In genomic region chr8:45874945-45875626, GRCm38 (mm10) we compare ENCODE assay signal across 9 mouse cellular contexts. TPM values are rescaled to one million over a fixed set of nuclear protein-coding genes. Genes with fewer than 3 reads are reported as not detected.
A peak's percentile ranks its signal among the peaks of the same experiment; 100 is the strongest.
DNase-seq lines count a peak whose midpoint lies in the region; ATAC-seq and TF ChIP-seq lines count a peak whose summit lies in the region.
"Had no signal": no experiment of that assay in that cellular context is flagged by ENCODE, and none has a peak within 500 bp of the region (broad histone marks: within the 10 kb centered on the region; RNA-seq: fewer than 3 reads in every experiment).

No protein-coding gene starts in this region.

- H3K36me3 ChIP-seq in forebrain, embryonic 14.5 days (ENCODE audit: control insufficient read depth, insufficient read depth, low read length), result no peaks in the 10 kb centered on the region
- no peaks in the 10 kb centered on the region for H3K36me3 ChIP-seq in heart, embryonic 15.5 days
- no peaks in the 10 kb centered on the region for H3K36me3 ChIP-seq in kidney, postnatal 0 days (ENCODE audit: insufficient read depth, low read length)
- no peaks in the 10 kb centered on the region for H3K36me3 ChIP-seq in limb, embryonic 14.5 days (ENCODE audit: control insufficient read depth, insufficient read depth, low read length)
- no peaks in the 10 kb centered on the region for H3K36me3 ChIP-seq in neural tube, embryonic 12.5 days

- H3K9me3 ChIP-seq in forebrain, embryonic 14.5 days (replicated peaks; ENCODE audit: control insufficient read depth, low read length), result no peaks in the 10 kb centered on the region
- no peaks in the 10 kb centered on the region for H3K9me3 ChIP-seq in heart, embryonic 15.5 days (replicated peaks)
- H3K9me3 ChIP-seq in kidney, postnatal 0 days (replicated peaks; ENCODE audit: low read length), result no peaks in the 10 kb centered on the region
- H3K9me3 ChIP-seq in limb, embryonic 14.5 days (ENCODE audit: control insufficient read depth, low read length), result no peaks in the 10 kb centered on the region
- peaks cover 4% of the 10 kb centered on the region; the same call in 1 of the 2 replicates for H3K9me3 ChIP-seq in neural tube, embryonic 12.5 days

- H3K27ac ChIP-seq in forebrain, embryonic 14.5 days (ENCODE audit: low read depth, low read length), result peak overlapping the region; percentile 21
- H3K27ac ChIP-seq in heart, embryonic 15.5 days, result peak overlapping the region; percentile 87
- peak overlapping the region; percentile 82 for H3K27ac ChIP-seq in kidney, postnatal 0 days
- H3K27ac ChIP-seq in limb, embryonic 14.5 days (replicated peaks; ENCODE audit: low read depth, low read length), result peak overlapping the region; percentile 23
- peak overlapping the region; percentile 65; the same call in 1 of the 2 replicates for H3K27ac ChIP-seq in neural tube, embryonic 12.5 days
- H3K27ac ChIP-seq: liver, embryonic 14.5 days had no signal

- H3K4me1 ChIP-seq in forebrain, embryonic 14.5 days (ENCODE audit: control insufficient read depth, insufficient read depth, low read length), result peaks cover 8% of the 10 kb centered on the region
- peaks cover 20% of the 10 kb centered on the region for H3K4me1 ChIP-seq in heart, embryonic 15.5 days (replicated peaks)
- no peaks in the 10 kb centered on the region for H3K4me1 ChIP-seq in kidney, postnatal 0 days (replicated peaks; ENCODE audit: insufficient read depth, low read length)
- H3K4me1 ChIP-seq in limb, embryonic 14.5 days (ENCODE audit: control insufficient read depth, insufficient read depth, low read length), result peaks cover 12% of the 10 kb centered on the region
- H3K4me1 ChIP-seq in neural tube, embryonic 12.5 days, result peaks cover 6% of the 10 kb centered on the region; the same call in 1 of the 2 replicates

- H3K9ac ChIP-seq in forebrain, embryonic 14.5 days (ENCODE audit: low read length), result peak overlapping the region; percentile 9; the same call in 1 of the 2 replicates
- no peak overlapping the region for H3K9ac ChIP-seq in heart, embryonic 15.5 days
- H3K9ac ChIP-seq in kidney, postnatal 0 days (ENCODE audit: low read depth, low read length), result no peak overlapping the region
- no peak overlapping the region for H3K9ac ChIP-seq in limb, embryonic 14.5 days (ENCODE audit: low read depth, low read length, severe bottlenecking)
- no peak overlapping the region for H3K9ac ChIP-seq in neural tube, embryonic 12.5 days
- H3K9ac ChIP-seq: liver, embryonic 14.5 days had no signal

- TF ChIP-seq CTCF in kidney, postnatal 0 days (IDR thresholded peaks at IDR 0.05; ENCODE audit: low read depth), result no peak

- DNase-seq in 3134 (ENCODE audit: extremely low read depth, insufficient read length, low spot score), result peak; percentile 19
- peak; percentile 17 to 30 for DNase-seq in cerebellum, adult 18-20 months
- peak; percentile 90 for DNase-seq in forebrain, embryonic 14.5 days (ENCODE audit: low spot score)
- peak; percentile 91 for DNase-seq in kidney, postnatal 0 days (ENCODE audit: low spot score)
- peak; percentile 76 for DNase-seq in limb, embryonic 14.5 days (ENCODE audit: low spot score)
- peak; percentile 90 for DNase-seq in urinary bladder, postnatal 14 days (ENCODE audit: low spot score)

- no peak for TF ChIP-seq POLR2A in limb, embryonic 14.5 days (IDR thresholded peaks at IDR 0.05; ENCODE audit: borderline replicate concordance, extremely low read depth, insufficient read depth, insufficient read length)

- peak overlapping the region; percentile 10; the same call in 1 of the 2 replicates for H3K4me2 ChIP-seq in forebrain, embryonic 14.5 days (ENCODE audit: low read length)
- peak overlapping the region; percentile 32 for H3K4me2 ChIP-seq in heart, embryonic 15.5 days
- H3K4me2 ChIP-seq in kidney, postnatal 0 days (ENCODE audit: low read length), result no peak overlapping the region; the same call in 1 of the 2 replicates
- H3K4me2 ChIP-seq in limb, embryonic 14.5 days (replicated peaks; ENCODE audit: low read depth, low read length, severe bottlenecking), result no peak overlapping the region
- peak overlapping the region; percentile 28 for H3K4me2 ChIP-seq in neural tube, embryonic 12.5 days (replicated peaks)

- WGBS in forebrain, embryonic 14.5 days, result 12% methylated on average over 10 of the region's 10 CpGs
- WGBS in heart, embryonic 15.5 days, result 32% methylated on average over 10 of the region's 10 CpGs
- WGBS in kidney, postnatal 0 days, result 40% methylated on average over 10 of the region's 10 CpGs
- WGBS in limb, embryonic 14.5 days, result 41% methylated on average over 10 of the region's 10 CpGs
- WGBS in neural tube, embryonic 12.5 days, result 24% methylated on average over 10 of the region's 10 CpGs

- peak; percentile 82 for ATAC-seq in forebrain, embryonic 14.5 days
- peak; percentile 88 for ATAC-seq in heart, embryonic 15.5 days (replicated peaks; ENCODE audit: insufficient number of reproducible peaks, insufficient read depth, low FRiP score, low read depth)
- no peak for ATAC-seq in kidney, postnatal 0 days (replicated peaks; ENCODE audit: low FRiP score, low read depth)
- ATAC-seq in limb, embryonic 14.5 days (ENCODE audit: low FRiP score, low read depth), result no peak
- peak; percentile 91 for ATAC-seq in neural tube, embryonic 12.5 days (ENCODE audit: low FRiP score, low read depth)

- H3K27me3 ChIP-seq in forebrain, embryonic 14.5 days (replicated peaks; ENCODE audit: control insufficient read depth, insufficient read depth, low read length), result no peaks in the 10 kb centered on the region
- H3K27me3 ChIP-seq in heart, embryonic 15.5 days, result no peaks in the 10 kb centered on the region
- H3K27me3 ChIP-seq in kidney, postnatal 0 days (ENCODE audit: insufficient read depth, low read length), result no peaks in the 10 kb centered on the region
- no peaks in the 10 kb centered on the region for H3K27me3 ChIP-seq in limb, embryonic 14.5 days (ENCODE audit: control insufficient read depth, insufficient read depth, low read length)
- H3K27me3 ChIP-seq in neural tube, embryonic 12.5 days (replicated peaks), result no peaks in the 10 kb centered on the region

- no peak overlapping the region for H3K4me3 ChIP-seq in forebrain, embryonic 14.5 days (ENCODE audit: low read depth, low read length)
- H3K4me3 ChIP-seq in heart, embryonic 15.5 days, result no peak overlapping the region
- H3K4me3 ChIP-seq in kidney, postnatal 0 days (replicated peaks; ENCODE audit: low read depth, low read length), result no peak overlapping the region
- no peak overlapping the region for H3K4me3 ChIP-seq in limb, embryonic 14.5 days (replicated peaks; ENCODE audit: low read length)
- no peak overlapping the region for H3K4me3 ChIP-seq in neural tube, embryonic 12.5 days

RNA-seq across cellular contexts. Expression of gene Pdlim3, which starts 10.2 kb away (rescaled TPM):
- 8.2 and 9.0 TPM in 2 replicates for polyA plus RNA-seq in forebrain, embryonic 14.5 days (2014; fragmentation: Nextera tagmentation; extraction: Ambion mirVana)
- 148 and 174 TPM in 2 replicates for polyA plus RNA-seq in heart, embryonic 15.5 days (2015; fragmentation: Nextera tagmentation; extraction: Ambion mirVana)
- polyA plus RNA-seq in kidney, postnatal 0 days (2015; fragmentation: Nextera tagmentation; extraction: Ambion mirVana), result 23.7 and 26.1 TPM in 2 replicates
- polyA plus RNA-seq in limb, embryonic 14.5 days (2012; rRNA removed), result 73.8 and 74.1 TPM in 2 replicates
- polyA plus RNA-seq in limb, embryonic 14.5 days (2014; fragmentation: Nextera tagmentation; extraction: Ambion mirVana), result 75.3 and 81.6 TPM in 2 replicates
- 13.1 and 14.0 TPM in 2 replicates for polyA plus RNA-seq in neural tube, embryonic 12.5 days (2016; fragmentation: Nextera tagmentation; extraction: Ambion mirVana)

RNA-seq across cellular contexts. Expression of gene Ccdc110, which starts 59.3 kb away (rescaled TPM):
- 0.17 and 0.27 TPM in 2 replicates for polyA plus RNA-seq in forebrain, embryonic 14.5 days (2014; fragmentation: Nextera tagmentation; extraction: Ambion mirVana)
- not detected in 2 replicates for polyA plus RNA-seq in heart, embryonic 15.5 days (2015; fragmentation: Nextera tagmentation; extraction: Ambion mirVana)
- polyA plus RNA-seq in kidney, postnatal 0 days (2015; fragmentation: Nextera tagmentation; extraction: Ambion mirVana), result not detected in 2 replicates
- polyA plus RNA-seq in limb, embryonic 14.5 days (2012; rRNA removed), result 0.06 and 0.09 TPM in 2 replicates
- 0.12 and 0.26 TPM in 2 replicates for polyA plus RNA-seq in limb, embryonic 14.5 days (2014; fragmentation: Nextera tagmentation; extraction: Ambion mirVana)
- polyA plus RNA-seq in neural tube, embryonic 12.5 days (2016; fragmentation: Nextera tagmentation; extraction: Ambion mirVana), result 0.11 TPM in 1 of 2 replicates, not detected in the other
- polyA plus RNA-seq: liver, embryonic 14.5 days had no signal

Comparison
In these comparisons a context has a peak if more than half of its experiments do, and no peak if none do; other contexts are left out.
1. DNase-seq: peak in every context shown above with its lines; median percentile 91 in kidney, postnatal 0 days; 90 in forebrain, embryonic 14.5 days; 90 in urinary bladder, postnatal 14 days; 76 in limb, embryonic 14.5 days; 24 in cerebellum, adult 18-20 months; 19 in 3134.
2. ATAC-seq: peak in forebrain, embryonic 14.5 days (single experiment), heart, embryonic 15.5 days (single experiment) and neural tube, embryonic 12.5 days (single experiment); none in kidney, postnatal 0 days (single experiment) and limb, embryonic 14.5 days (single experiment).
3. H3K27ac ChIP-seq: peak in every context shown above with its lines; median percentile 87 in heart, embryonic 15.5 days; 82 in kidney, postnatal 0 days; 65 in neural tube, embryonic 12.5 days; 23 in limb, embryonic 14.5 days; 21 in forebrain, embryonic 14.5 days.
4. H3K4me2 ChIP-seq: peak in forebrain, embryonic 14.5 days (single experiment), heart, embryonic 15.5 days (single experiment) and neural tube, embryonic 12.5 days (single experiment); none in kidney, postnatal 0 days (single experiment) and limb, embryonic 14.5 days (single experiment).